Mouse (Mus musculus) heart, adult 2 months (tissue): ENCODE measurements around the gene Btc.

Experiments used
- CTCF ChIP-seq: fragments of 200-600 bp; IDR thresholded peaks from 2 replicates; pipeline ENCODE4 v1.8.1; 2022; ENCODE audit warnings: antibody characterized with exemption, mild to moderate bottlenecking, moderate library complexity
- POLR2A ChIP-seq: fragments of 200-500 bp; IDR thresholded peaks from 2 replicates; pipeline ENCODE4 v1.6.1; 2011; ENCODE audit warnings: mild to moderate bottlenecking, low read depth, low read length, control low read depth; ENCODE audit not compliant: insufficient read depth

DNA sequence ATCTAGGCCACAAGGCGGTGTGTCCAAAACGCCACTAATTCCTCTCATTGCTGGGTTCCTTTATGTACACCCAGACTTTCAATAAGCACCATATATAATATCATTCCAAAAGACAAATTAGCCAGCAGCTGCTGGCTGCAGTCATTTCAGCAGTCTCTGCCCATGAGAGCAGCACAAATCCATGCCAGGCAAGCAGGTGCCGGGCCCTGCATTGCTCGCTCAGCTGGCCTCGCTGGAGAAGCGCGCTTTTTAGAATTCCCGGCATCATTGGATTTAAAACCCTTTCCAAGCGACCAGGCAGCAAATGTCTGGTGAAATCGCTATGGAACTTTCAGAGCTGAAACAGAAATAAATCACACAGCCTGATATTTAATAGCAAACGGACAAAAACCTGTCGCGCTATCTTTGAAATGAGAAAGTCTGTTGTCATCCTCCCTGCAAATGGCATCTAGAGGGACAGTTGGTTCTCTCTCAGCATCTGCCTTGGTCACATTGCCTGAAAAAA is 34.7 kb downstream of the Btc start:
- TF ChIP-seq POLR2A (no peak), CTCF (no peak)
